Mouse (Mus musculus): Measurements from ENCODE around the gene Nadk2.

DNA sequence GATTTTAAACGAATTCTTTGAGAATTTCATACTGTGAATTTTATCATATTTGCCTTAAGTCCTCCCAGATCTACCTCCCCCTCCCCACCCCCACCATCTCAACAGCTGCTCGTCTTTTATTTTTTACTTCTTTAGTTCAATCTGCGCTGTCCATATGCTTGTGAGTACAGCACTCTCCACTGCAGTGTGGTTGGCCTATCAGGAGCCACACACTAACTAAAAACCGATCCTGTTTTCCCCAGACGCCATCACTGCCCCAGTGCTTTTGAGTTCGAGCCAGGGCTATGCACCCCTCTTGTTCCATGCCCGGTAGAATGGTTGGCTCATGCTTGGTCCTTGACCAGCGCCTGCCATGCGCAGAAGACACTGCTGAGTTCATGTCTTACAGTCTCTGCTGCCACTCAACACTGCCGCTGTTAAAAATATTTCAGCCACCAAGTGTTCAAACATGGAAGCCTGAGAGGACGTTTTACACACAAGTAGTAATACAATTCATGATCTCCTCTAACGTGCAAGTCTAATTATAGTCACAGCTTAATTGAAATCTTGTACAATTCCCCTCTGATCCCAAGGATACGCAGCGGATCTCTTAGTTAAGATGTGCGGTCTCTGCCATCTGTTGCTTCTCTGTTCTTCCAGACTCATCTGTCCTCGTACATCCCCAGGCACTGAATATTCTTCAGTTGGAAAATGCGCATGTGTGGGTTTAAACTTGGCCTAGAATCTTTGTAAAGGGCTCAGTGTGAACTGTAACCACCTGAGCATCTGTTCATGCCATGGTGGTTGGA lies 17.0 kb downstream of the Nadk2 start:
- TF ChIP-seq CTCF (IDR thresholded peaks at IDR 0.05; ENCODE audit: insufficient read depth, low read depth, low read length) (no peak), POLR2A (IDR thresholded peaks at IDR 0.05; ENCODE audit: insufficient read depth, low read depth, low read length) (no peak)
